In genomic region chr19:41310971-41311703, GRCm38 (mm10) we compare ENCODE assay signal across 8 mouse cellular contexts. TPM values are rescaled to one million over a fixed set of nuclear protein-coding genes. Genes with fewer than 3 reads are reported as not detected.
DNase-seq lines count a peak whose midpoint lies in the region; ATAC-seq and TF ChIP-seq lines count a peak whose summit lies in the region.

No protein-coding gene starts in this region.

- H3K27ac ChIP-seq in lung, embryonic 15.5 days = no peak overlapping the region
- no peak overlapping the region for H3K27ac ChIP-seq in limb, embryonic 10.5 days
- H3K27ac ChIP-seq in midbrain, embryonic 15.5 days = peak overlapping the region; percentile 57

- WGBS in lung, embryonic 15.5 days = 4% methylated on average over 20 of the region's 20 CpGs
- 19% methylated on average over 20 of the region's 20 CpGs for WGBS in lung, adult 2 months
- 34% methylated on average over 20 of the region's 20 CpGs for WGBS in limb, embryonic 10.5 days
- WGBS in midbrain, embryonic 15.5 days = 20% methylated on average over 20 of the region's 20 CpGs

- peak; percentile 65; the same call in 1 of the 2 replicates for ATAC-seq in lung, embryonic 15.5 days (ENCODE audit: borderline replicate concordance, extremely low read depth, low FRiP score, low TSS enrichment)
- peak; percentile 91 for ATAC-seq in midbrain, embryonic 15.5 days (replicated peaks)

- H3K4me2 ChIP-seq in lung, embryonic 15.5 days = peak overlapping the region; percentile 61
- peak overlapping the region; percentile 63 for H3K4me2 ChIP-seq in midbrain, embryonic 15.5 days

- H3K4me3 ChIP-seq in lung, embryonic 15.5 days = peak overlapping the region; percentile 28
- H3K4me3 ChIP-seq in lung, adult 2 months (replicated peaks; ENCODE audit: extremely low read depth, low read depth, low read length) = no peak overlapping the region
- H3K4me3 ChIP-seq in limb, embryonic 10.5 days = peak overlapping the region; percentile 37
- H3K4me3 ChIP-seq in midbrain, embryonic 15.5 days = peak overlapping the region; percentile 38

- H3K27me3 ChIP-seq in lung, embryonic 15.5 days = no peaks in the 10 kb centered on the region
- peaks cover 84% of the 10 kb centered on the region for H3K27me3 ChIP-seq in limb, embryonic 10.5 days (ENCODE audit: low read depth, poor library complexity, severe bottlenecking)
- H3K27me3 ChIP-seq in midbrain, embryonic 15.5 days (replicated peaks) = no peaks in the 10 kb centered on the region

- no peak overlapping the region for H3K9ac ChIP-seq in lung, embryonic 15.5 days
- H3K9ac ChIP-seq in midbrain, embryonic 15.5 days = peak overlapping the region; percentile 22; the same call in 1 of the 2 replicates

- no peak for DNase-seq in lung, adult 2 months
- DNase-seq in c-Kit-positive CD71-positive TER-119-positive erythroid progenitor cells, embryonic 14.5 days (ENCODE audit: low spot score) = peak; percentile 71
- peak; percentile 15 to 39 for DNase-seq in heart, adult 9 months (ENCODE audit: low spot score in 2 of 2)
- DNase-seq in limb, embryonic 10.5 days (ENCODE audit: low spot score) = no peak
- no peak for DNase-seq in cerebellum, adult 8-10 months
- DNase-seq in kidney, postnatal 10 days = no peak

- H3K36me3 ChIP-seq in lung, embryonic 15.5 days = no peaks in the 10 kb centered on the region
- H3K36me3 ChIP-seq in limb, embryonic 10.5 days = no peaks in the 10 kb centered on the region
- H3K36me3 ChIP-seq in midbrain, embryonic 15.5 days (replicated peaks) = no peaks in the 10 kb centered on the region

- TF ChIP-seq POLR2A in lung, adult 2 months (IDR thresholded peaks at IDR 0.05; ENCODE audit: borderline replicate concordance, extremely low read depth, low read depth, low read length) = no peak

- no peak for TF ChIP-seq CTCF in lung, adult 2 months (IDR thresholded peaks at IDR 0.05; ENCODE audit: insufficient read depth, low read length)

- H3K4me1 ChIP-seq in lung, embryonic 15.5 days = peaks cover 7% of the 10 kb centered on the region
- H3K4me1 ChIP-seq in lung, adult 2 months (ENCODE audit: control insufficient read depth, insufficient read depth, low read length) = peaks cover 2% of the 10 kb centered on the region
- H3K4me1 ChIP-seq in limb, embryonic 10.5 days = peaks cover 18% of the 10 kb centered on the region; the same call in 1 of the 2 replicates
- no peaks in the 10 kb centered on the region for H3K4me1 ChIP-seq in midbrain, embryonic 15.5 days

- H3K9me3 ChIP-seq in lung, embryonic 15.5 days = no peaks in the 10 kb centered on the region
- no peaks in the 10 kb centered on the region for H3K9me3 ChIP-seq in limb, embryonic 10.5 days (replicated peaks)
- no peaks in the 10 kb centered on the region for H3K9me3 ChIP-seq in midbrain, embryonic 15.5 days

RNA-seq across cellular contexts. Expression of gene Tm9sf3, which starts 47.3 kb away (rescaled TPM):
- 150 and 151 TPM in 2 replicates for polyA plus RNA-seq in lung, embryonic 15.5 days (2015; fragmentation: Nextera tagmentation; extraction: Ambion mirVana)
- 41.6 and 65.4 TPM in 2 replicates for polyA plus RNA-seq in lung, adult 2 months (2012; rRNA removed)
- 88.8 and 112 TPM in 2 replicates for polyA plus RNA-seq in limb, embryonic 10.5 days (2016; fragmentation: Nextera tagmentation; extraction: Ambion mirVana)
- polyA plus RNA-seq in midbrain, embryonic 15.5 days (2015; fragmentation: Nextera tagmentation; extraction: Ambion mirVana) = 85.4 and 87.8 TPM in 2 replicates

Comparison
In these comparisons a context has a peak if more than half of its experiments do, and no peak if none do; other contexts are left out.
1. DNase-seq: peak in c-Kit-positive CD71-positive TER-119-positive erythroid progenitor cells, embryonic 14.5 days (single experiment) and heart, adult 9 months (2 of 2); none in lung, adult 2 months (single experiment), limb, embryonic 10.5 days (single experiment), cerebellum, adult 8-10 months (single experiment) and kidney, postnatal 10 days (single experiment).